Mouse (Mus musculus) forelimb bud, embryonic 11.5 days (tissue): ENCODE data around the gene Tubb2a.
"Not testable (repeated sequence)": the region's sequence is repeated elsewhere in the genome, so short reads cannot be mapped to it uniquely, and the experiment has no call there.

Experiments
- DNase-seq: peaks from one replicate; pipeline ENCODE4 v3.0.0-alpha.2; 2012; ENCODE audit warnings: low read depth, low spot score

The Tubb2a gene

GRCm38 (mm10) chr13:34089358-34089757 lies 11.6 kb upstream of the Tubb2a start:
- no peak for DNase-seq

GRCm38 (mm10) chr13:34088871-34089288 lies 11.1 kb upstream of the Tubb2a start:
- no peak for DNase-seq

- not testable (repeated sequence) for DNase-seq
Observed at GRCm38 (mm10) chr13:34088201-34088649, 10.4 kb upstream of the Tubb2a start.

- DNase-seq: no peak
Observed at GRCm38 (mm10) chr13:34087052-34087812, 9.4 kb upstream of the Tubb2a start.

- DNase-seq: no peak
Observed at GRCm38 (mm10) chr13:34084026-34084750, 6.4 kb upstream of the Tubb2a start.

- DNase-seq: no peak
Observed at GRCm38 (mm10) chr13:34081926-34082325, 4.1 kb upstream of the Tubb2a start.

- DNase-seq: no peak
Observed at GRCm38 (mm10) chr13:34079801-34080200, 2.0 kb upstream of the Tubb2a start.

- DNase-seq: no peak
Observed at GRCm38 (mm10) chr13:34078500-34079280, 883 bp upstream of the Tubb2a start.

- no peak for DNase-seq
Observed at GRCm38 (mm10) chr13:34076561-34077491, 981 bp downstream of the Tubb2a start.

- not testable (repeated sequence) for DNase-seq
Observed at GRCm38 (mm10) chr13:34075893-34076292, 1.9 kb downstream of the Tubb2a start.

GRCm38 (mm10) chr13:34074441-34074840 lies 3.4 kb downstream of the Tubb2a start:
- DNase-seq: not testable (repeated sequence)

- DNase-seq: no peak
Observed at GRCm38 (mm10) chr13:34072847-34073246, 5.0 kb downstream of the Tubb2a start.

GRCm38 (mm10) chr13:34071836-34072235 lies 6.0 kb downstream of the Tubb2a start:
- DNase-seq: no peak

GRCm38 (mm10) chr13:34070296-34070695 lies 7.5 kb downstream of the Tubb2a start:
- DNase-seq: no peak

- no peak for DNase-seq
Observed at GRCm38 (mm10) chr13:34066351-34066750, 11.5 kb downstream of the Tubb2a start.

GRCm38 (mm10) chr13:34062466-34062865 lies 15.3 kb downstream of the Tubb2a start:
- no peak for DNase-seq

GRCm38 (mm10) chr13:34060061-34060460 lies 17.7 kb downstream of the Tubb2a start:
- no peak for DNase-seq

GRCm38 (mm10) chr13:34057252-34057651 lies 20.6 kb downstream of the Tubb2a start:
- DNase-seq: no peak

- DNase-seq: no peak
Observed at GRCm38 (mm10) chr13:34054983-34055382, 22.8 kb downstream of the Tubb2a start.

- DNase-seq: no peak
Observed at GRCm38 (mm10) chr13:34054391-34054790, 23.4 kb downstream of the Tubb2a start.
